Mouse (Mus musculus) hindbrain, embryonic 13.5 days (tissue): ENCODE results near the gene Map1b. TPM values are rescaled to one million over a fixed set of nuclear protein-coding genes. Genes with fewer than 3 reads are reported as not detected.

ENCODE experiments used
- ATAC-seq: fragments of 200-750 bp; cut with Nextera tagmentation; 2 replicates; pipeline ENCODE4 v1.8.0; 2017; ENCODE audit warnings: moderate TSS enrichment; ENCODE audit not compliant: low FRiP score
- H3K27ac ChIP-seq: fragments of 300-500 bp; sonication (generic); 2 replicates; pipeline ENCODE4 v1.5.1; 2015; ENCODE audit warnings: inconsistent platforms, mild to moderate bottlenecking, moderate library complexity
- H3K27me3 ChIP-seq: fragments of 300-500 bp; sonication (generic); 2 replicates; pipeline ENCODE4 v1.6.1; 2015; ENCODE audit warnings: mild to moderate bottlenecking, inconsistent platforms
- H3K36me3 ChIP-seq: fragments of 300-500 bp; sonication (generic); 2 replicates; pipeline ENCODE4 v1.6.1; 2015; ENCODE audit warnings: mild to moderate bottlenecking, inconsistent platforms
- H3K4me1 ChIP-seq: fragments of 300-500 bp; sonication (generic); replicated peaks from 2 replicates; pipeline ENCODE4 v1.6.1; 2015; ENCODE audit warnings: inconsistent platforms
- H3K4me2 ChIP-seq: fragments of 300-500 bp; sonication (generic); 2 replicates; pipeline ENCODE4 v1.6.1; 2015; ENCODE audit warnings: inconsistent platforms, mild to moderate bottlenecking, moderate library complexity
- H3K4me3 ChIP-seq: fragments of 300-500 bp; sonication (generic); 2 replicates; pipeline ENCODE4 v1.5.1; 2015; ENCODE audit warnings: mild to moderate bottlenecking, inconsistent platforms
- H3K9ac ChIP-seq: fragments of 300-500 bp; sonication (generic); 2 replicates; pipeline ENCODE4 v1.6.1; 2015; ENCODE audit warnings: mild to moderate bottlenecking, inconsistent platforms
- H3K9me3 ChIP-seq: fragments of 300-500 bp; sonication (generic); 2 replicates; pipeline ENCODE4 v1.6.1; 2016; ENCODE audit warnings: inconsistent platforms
- WGBS: fragments of 180-500 bp; shearing (Covaris S2); methylation state at CpG from one replicate; pipeline ENCODE4 v1.1.7; 2015; 5-methylcytosine and 5-hydroxymethylcytosine counted together
- polyA plus RNA-seq: library from polyadenylated mRNA; unstranded; fragments of >200 nt; fragmentation: Nextera tagmentation; extraction: Ambion mirVana; gene quantifications from 2 replicates; pipeline ENCODE4 v1.2.1, GENCODE M21; 2015

Map1b gene
- polyA plus RNA-seq, 1 experiment from 2014 or later, result 2,103 TPM

DNA sequence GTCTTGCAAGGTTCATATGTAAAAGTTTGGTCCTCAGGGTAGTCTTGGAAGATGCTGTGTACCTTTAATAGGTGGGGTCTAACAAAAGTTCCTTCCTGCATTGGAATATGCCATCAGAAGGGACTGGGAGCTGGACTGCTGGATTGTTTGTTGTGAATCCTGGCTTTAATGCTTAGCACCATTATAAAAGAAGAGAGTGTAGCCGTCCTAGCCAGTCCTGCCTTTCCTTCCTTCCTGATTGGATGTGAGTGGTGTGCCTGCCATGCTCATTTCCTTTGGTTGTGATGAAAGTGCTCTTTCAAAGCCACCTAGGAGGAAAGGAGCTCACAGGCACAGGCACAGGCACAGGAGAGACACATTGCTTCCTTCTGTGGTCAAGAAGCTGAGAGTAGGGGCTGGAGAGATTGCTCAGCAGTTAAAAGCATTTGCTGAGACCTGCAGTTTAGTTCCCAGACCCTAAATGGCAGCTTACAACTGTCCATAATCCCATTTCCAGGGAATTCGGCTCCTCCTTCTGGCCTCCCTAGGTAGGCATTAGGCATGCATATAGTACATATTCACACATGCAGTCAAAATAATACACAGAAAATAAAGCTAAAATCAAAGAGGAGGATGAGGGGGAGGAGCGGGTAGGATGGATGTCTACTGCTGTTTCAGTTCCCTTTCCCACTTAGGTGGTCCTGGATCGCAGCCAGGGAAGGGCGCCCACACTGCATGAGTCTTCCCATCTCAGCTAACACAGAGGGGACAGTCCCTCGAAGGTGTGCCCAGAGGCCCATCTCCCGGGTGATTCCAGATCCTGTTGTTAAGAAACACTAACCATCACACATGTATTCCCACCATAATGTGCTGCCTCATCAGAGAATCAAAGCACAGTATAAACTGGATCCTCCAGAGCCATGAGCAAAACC is 128.2 kb downstream of the Map1b start:
- Histone ChIP-seq H3K27me3 (no peaks in the 10 kb centered on the region), H3K4me2 (no peak overlapping the region), H3K27ac (no peak overlapping the region), H3K36me3 (no peaks in the 10 kb centered on the region), H3K9me3 (no peaks in the 10 kb centered on the region), H3K4me3 (no peak overlapping the region), H3K4me1 (0 out of 2 replicates have a peak, but pooled peaks cover 11% of the 10 kb centered on the region), H3K9ac (no peak overlapping the region)
- no peak for ATAC-seq
- 81% methylated on average over 7 of the region's 7 CpGs for WGBS

DNA sequence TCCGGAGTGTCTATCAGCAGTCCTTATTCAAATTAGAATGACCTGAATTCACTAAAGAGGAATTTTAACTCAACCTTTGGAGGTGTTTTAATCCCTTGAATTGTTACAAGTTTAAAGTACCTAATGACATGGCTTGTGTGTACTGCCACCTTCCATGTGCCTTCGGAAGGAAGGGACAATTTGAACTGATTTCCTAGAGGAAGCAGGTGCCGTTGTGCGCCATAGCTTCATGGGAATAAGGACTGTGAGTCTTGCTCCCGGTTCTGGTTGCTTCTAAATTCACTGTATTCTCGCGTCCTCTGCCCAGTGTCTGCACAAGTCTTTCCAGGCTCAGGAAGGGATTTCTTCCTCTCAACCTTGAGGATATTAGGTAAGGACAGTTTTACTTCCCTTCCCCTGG is 130.0 kb downstream of the Map1b start:
- Histone ChIP-seq H3K4me3 (no peak overlapping the region), H3K36me3 (no peaks in the 10 kb centered on the region), H3K4me1 (0 out of 2 replicates have a peak, but pooled peaks cover 11% of the 10 kb centered on the region), H3K27ac (no peak overlapping the region), H3K9ac (no peak overlapping the region), H3K9me3 (no peaks in the 10 kb centered on the region), H3K27me3 (no peaks in the 10 kb centered on the region), H3K4me2 (no peak overlapping the region)
- no peak for ATAC-seq
- WGBS, result 87% methylated on average over 7 of the region's 7 CpGs

GRCm38 (mm10) chr13:99385911-99386310 is 130.4 kb downstream of the Map1b start:
- no peak for ATAC-seq
- Histone ChIP-seq H3K27ac (no peak overlapping the region), H3K9ac (no peak overlapping the region), H3K36me3 (no peaks in the 10 kb centered on the region), H3K4me1 (0 out of 2 replicates have a peak, but pooled peaks cover 11% of the 10 kb centered on the region), H3K9me3 (no peaks in the 10 kb centered on the region), H3K4me2 (no peak overlapping the region), H3K27me3 (no peaks in the 10 kb centered on the region), H3K4me3 (no peak overlapping the region)
- WGBS, result 85% methylated on average over 6 of the region's 6 CpGs

- WGBS, result 64% methylated on average over 7 of the region's 7 CpGs
- H3K27ac ChIP-seq, result no peak overlapping the region
- no peaks in the 10 kb centered on the region for H3K36me3 ChIP-seq
- no peak overlapping the region for H3K4me2 ChIP-seq
- H3K9me3 ChIP-seq, result no peaks in the 10 kb centered on the region
- H3K9ac ChIP-seq, result no peak overlapping the region
- no peak for ATAC-seq
- H3K27me3 ChIP-seq, result no peaks in the 10 kb centered on the region
- H3K4me1 ChIP-seq, result 0 out of 2 replicates have a peak, but pooled peaks cover 11% of the 10 kb centered on the region
- H3K4me3 ChIP-seq, result no peak overlapping the region
These were observed 131.7 kb downstream of the Map1b start for GRCm38 (mm10) chr13:99384555-99385203.

- no peak overlapping the region for H3K4me3 ChIP-seq
- H3K36me3 ChIP-seq, result no peaks in the 10 kb centered on the region
- ATAC-seq, result no peak
- H3K27ac ChIP-seq, result no peak overlapping the region
- H3K9ac ChIP-seq, result no peak overlapping the region
- 0 out of 2 replicates have a peak, but pooled peaks cover 4% of the 10 kb centered on the region for H3K4me1 ChIP-seq
- no peak overlapping the region for H3K4me2 ChIP-seq
- no peaks in the 10 kb centered on the region for H3K9me3 ChIP-seq
- WGBS, result 56% methylated on average over 6 of the region's 6 CpGs
- H3K27me3 ChIP-seq, result no peaks in the 10 kb centered on the region
These were observed 134.0 kb downstream of the Map1b start for GRCm38 (mm10) chr13:99382373-99382772.

DNA sequence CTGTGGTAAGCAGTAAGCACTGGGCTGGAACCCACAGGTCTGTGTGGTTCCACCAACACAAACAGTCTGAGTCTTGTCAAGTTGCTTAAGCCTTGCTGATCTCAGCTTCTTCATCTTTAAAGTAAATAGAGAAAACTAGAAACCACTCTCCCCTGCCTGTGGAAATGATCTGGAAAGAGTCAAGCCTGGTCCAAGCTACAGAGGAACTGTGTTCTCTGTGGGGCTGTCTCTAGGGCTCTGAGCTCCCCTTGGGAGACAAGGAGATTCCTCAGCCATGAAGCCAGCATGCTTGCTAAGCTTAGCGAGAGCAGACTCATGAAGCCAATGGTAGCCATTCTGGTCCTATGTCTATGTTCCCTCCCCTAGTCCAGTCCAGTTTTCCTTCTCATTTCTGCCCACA is 138.1 kb downstream of the Map1b start:
- no peak overlapping the region for H3K27ac ChIP-seq
- no peak overlapping the region for H3K4me2 ChIP-seq
- H3K4me1 ChIP-seq, result no peaks in the 10 kb centered on the region
- H3K9me3 ChIP-seq, result no peaks in the 10 kb centered on the region
- no peak overlapping the region for H3K4me3 ChIP-seq
- 80% methylated on average over 1 of the region's 1 CpGs for whole genome bisulfite sequencing
- ATAC-seq, result no peak
- H3K27me3 ChIP-seq, result no peaks in the 10 kb centered on the region
- no peak overlapping the region for H3K9ac ChIP-seq
- H3K36me3 ChIP-seq, result no peaks in the 10 kb centered on the region

GRCm38 (mm10) chr13:99377055-99377454 is 139.3 kb downstream of the Map1b start:
- 91% methylated on average over 6 of the region's 6 CpGs for WGBS
- H3K4me2 ChIP-seq, result no peak overlapping the region

DNA sequence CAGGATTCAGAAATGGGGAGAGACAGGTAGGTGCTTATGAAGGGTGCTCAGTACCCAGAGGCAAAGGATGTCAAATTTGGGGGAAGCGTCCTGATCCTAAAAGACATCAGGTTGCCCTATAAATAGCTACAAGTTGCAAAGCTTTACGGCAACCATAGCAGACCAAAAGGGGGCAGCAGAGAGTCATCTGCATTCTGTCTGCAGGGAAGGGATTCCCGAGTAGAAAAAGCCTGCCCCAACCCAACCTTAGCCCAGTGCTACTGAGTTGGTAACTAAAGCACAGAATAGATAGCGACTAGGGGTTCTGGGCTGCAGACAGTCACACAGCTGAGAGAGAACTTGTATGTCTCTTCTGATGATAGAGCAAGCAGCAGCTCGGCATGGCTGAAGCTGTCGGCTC is 140.8 kb downstream of the Map1b start:
- Histone ChIP-seq H3K36me3 (no peaks in the 10 kb centered on the region), H3K4me3 (no peak overlapping the region), H3K4me2 (no peak overlapping the region), H3K4me1 (no peaks in the 10 kb centered on the region), H3K27ac (no peak overlapping the region), H3K9ac (no peak overlapping the region), H3K9me3 (no peaks in the 10 kb centered on the region), H3K27me3 (no peaks in the 10 kb centered on the region)
- 35% methylated on average over 6 of the region's 6 CpGs for WGBS
- 0 out of 2 replicates have a peak, but pooled peaks have one; percentile 32 for ATAC-seq

More at GRCm38 (mm10) chr13:99377055-99377454, 139.3 kb downstream of the Map1b start:
- Histone ChIP-seq H3K9ac (no peak overlapping the region), H3K4me1 (no peaks in the 10 kb centered on the region), H3K9me3 (no peaks in the 10 kb centered on the region), H3K27me3 (no peaks in the 10 kb centered on the region), H3K4me3 (no peak overlapping the region), H3K36me3 (no peaks in the 10 kb centered on the region), H3K27ac (no peak overlapping the region)
- ATAC-seq, result no peak

GRCm38 (mm10) chr13:99374191-99374590 is 142.1 kb downstream of the Map1b start:
- no peak for ATAC-seq
- Histone ChIP-seq H3K9ac (no peak overlapping the region), H3K4me1 (no peaks in the 10 kb centered on the region; the same call in 1 of the 2 replicates), H3K4me3 (no peak overlapping the region), H3K9me3 (no peaks in the 10 kb centered on the region), H3K27ac (no peak overlapping the region), H3K27me3 (no peaks in the 10 kb centered on the region), H3K4me2 (no peak overlapping the region), H3K36me3 (no peaks in the 10 kb centered on the region)
- 86% methylated on average over 4 of the region's 4 CpGs for WGBS

- WGBS, result 83% methylated on average over 7 of the region's 7 CpGs
- H3K36me3 ChIP-seq, result no peaks in the 10 kb centered on the region
These were observed 142.7 kb downstream of the Map1b start for GRCm38 (mm10) chr13:99373684-99374083.

More at GRCm38 (mm10) chr13:99373684-99374083, 142.7 kb downstream of the Map1b start:
- H3K27ac ChIP-seq, result no peak overlapping the region
- H3K9me3 ChIP-seq, result no peaks in the 10 kb centered on the region
- no peak overlapping the region for H3K4me3 ChIP-seq
- H3K9ac ChIP-seq, result no peak overlapping the region
- H3K27me3 ChIP-seq, result no peaks in the 10 kb centered on the region
- ATAC-seq, result no peak
- peaks cover 5% of the 10 kb centered on the region; the same call in 1 of the 2 replicates for H3K4me1 ChIP-seq
- H3K4me2 ChIP-seq, result no peak overlapping the region
